Mouse (Mus musculus) brain, embryonic 14.5 days (tissue): ENCODE data around the gene Magoh.

ENCODE experiments used
- CTCF ChIP-seq: fragments of 200-500 bp; IDR thresholded peaks from 2 replicates; pipeline ENCODE4 v1.5.1; 2012; ENCODE audit warnings: inconsistent platforms, mild to moderate bottlenecking, moderate library complexity, borderline replicate concordance; ENCODE audit not compliant: insufficient read depth, insufficient read length; ENCODE audit errors: extremely low read depth
- POLR2A ChIP-seq: fragments of 200-500 bp; IDR thresholded peaks from 2 replicates; pipeline ENCODE4 v1.6.1; 2012; ENCODE audit warnings: mild to moderate bottlenecking, inconsistent platforms, borderline replicate concordance; ENCODE audit not compliant: poor library complexity, insufficient read depth, insufficient read length, severe bottlenecking; ENCODE audit errors: extremely low read depth

GRCm38 (mm10) chr4:107900206-107900605, 20.7 kb downstream of the Magoh start:
- TF ChIP-seq CTCF, result no peak
- no peak for TF ChIP-seq POLR2A
